Mouse (Mus musculus): ENCODE results near the gene Mrps14.

DNA sequence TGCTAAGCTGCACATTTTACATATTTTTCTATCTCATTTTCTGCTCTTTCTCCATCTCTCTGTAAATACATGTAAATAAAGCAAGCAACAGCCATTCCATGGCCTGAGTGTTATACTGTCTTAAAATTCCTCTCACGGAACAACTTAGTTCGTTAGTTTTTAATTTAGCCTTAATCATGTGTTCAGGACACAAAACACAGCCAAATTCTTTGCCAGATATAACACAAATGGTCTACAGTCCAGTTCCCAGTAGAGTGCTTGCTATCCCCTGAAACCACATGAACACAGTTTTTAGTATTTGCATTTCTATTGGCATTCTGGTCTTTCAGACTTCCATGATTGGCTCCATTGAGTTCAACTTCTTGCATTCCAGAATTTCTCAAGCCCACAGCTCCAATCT lies 36.8 kb upstream of the Mrps14 start:
- TF ChIP-seq CTCF (IDR thresholded peaks at IDR 0.05; ENCODE audit: low read depth) (no peak), EP300 (IDR thresholded peaks at IDR 0.05; ENCODE audit: low read depth) (no peak)
